Mouse (Mus musculus): Measurements from ENCODE around the gene Adipoq.

- no peak for TF ChIP-seq USF2 (IDR thresholded peaks at IDR 0.05; ENCODE audit: borderline replicate concordance in 1 of 2, insufficient read depth in 1 of 2, low read depth in 1 of 2, low read length in 2 of 2)
- peak; percentile 50 to 51 for TF ChIP-seq POLR2A (IDR thresholded peaks at IDR 0.05; ENCODE audit: control insufficient read depth in 1 of 2, insufficient read depth in 1 of 2, low read depth in 1 of 2, low read length in 2 of 2, poor library complexity in 1 of 2)
- TF ChIP-seq RAD21 (IDR thresholded peaks at IDR 0.05; ENCODE audit: low read depth, low read length): no peak
- no peak for TF ChIP-seq CTCF (IDR thresholded peaks at IDR 0.05 in 2 of 3, conservative IDR thresholded peaks at IDR 0.05 in 1 of 3; ENCODE audit: control insufficient read depth in 1 of 3, insufficient read depth in 1 of 3, low read depth in 2 of 3, low read length in 3 of 3, poor library complexity in 1 of 3, severe bottlenecking in 1 of 3)
- no peak for TF ChIP-seq NRF1 (IDR thresholded peaks at IDR 0.05; ENCODE audit: insufficient read depth, low read depth, low read length, poor library complexity, severe bottlenecking)
- no peak for TF ChIP-seq MXI1 (IDR thresholded peaks at IDR 0.05; ENCODE audit: low read depth, low read length)
- TF ChIP-seq TBP (IDR thresholded peaks at IDR 0.05; ENCODE audit: low read depth, low read length): peak; percentile 54; the same call in 1 of the 2 replicates
- TF ChIP-seq CHD2 (IDR thresholded peaks at IDR 0.05; ENCODE audit: low read length): no peak
- no peak for TF ChIP-seq MEF2A (IDR thresholded peaks at IDR 0.05; ENCODE audit: extremely low read depth, insufficient replicate concordance, low read depth, low read length, poor library complexity, severe bottlenecking)
- TF ChIP-seq POLR2AphosphoS5 (IDR thresholded peaks at IDR 0.05; ENCODE audit: borderline replicate concordance, low read depth, low read length): no peak
- TF ChIP-seq TAL1 (IDR thresholded peaks at IDR 0.05; ENCODE audit: low read length): no peak
- no peak for TF ChIP-seq KAT2A (conservative IDR thresholded peaks at IDR 0.05; ENCODE audit: low read depth, low read length)
- no peak for TF ChIP-seq ZMIZ1 (IDR thresholded peaks at IDR 0.05; ENCODE audit: low read depth, low read length)
- TF ChIP-seq USF1 (IDR thresholded peaks at IDR 0.05; ENCODE audit: low read depth, low read length): no peak
These were observed 38.2 kb upstream of the Adipoq start for GRCm38 (mm10) chr16:23107946-23108759.

Measured in MEL (cell line).